Mouse (Mus musculus) forebrain, embryonic 14.5 days (tissue): ENCODE measurements at regions not wholly inside any gene's neighbourhood (a gene's known extent, or its start where the extent isn't known, plus 50 kb on each side); places are given as distances from the start of the nearest gene placed in this dataset.
"Not testable (repeated sequence)": the region's sequence is repeated elsewhere in the genome, so short reads cannot be mapped to it uniquely, and the experiment has no call there.

Experiments used
- ATAC-seq: fragments of 200-750 bp; cut with Nextera tagmentation; 2 replicates; pipeline ENCODE4 v1.8.0; 2017; ENCODE audit warnings: mild to moderate bottlenecking, moderate library complexity
- DNase-seq: peaks from one replicate; pipeline ENCODE4 v3.0.0-alpha.2; 2015; ENCODE audit warnings: low spot score
- H3K27ac ChIP-seq: fragments of 300-500 bp; sonication (generic); 2 replicates; pipeline ENCODE4 v1.5.1; 2014; ENCODE audit warnings: low read depth, mild to moderate bottlenecking, control low read depth, low read length, moderate library complexity
- H3K27me3 ChIP-seq: fragments of 300-500 bp; sonication (generic); replicated peaks from 2 replicates; pipeline ENCODE4 v1.6.1; 2014; ENCODE audit warnings: low read length, control low read depth, mixed read lengths; ENCODE audit not compliant: control insufficient read depth, insufficient read depth
- H3K36me3 ChIP-seq: fragments of 300-500 bp; sonication (generic); 2 replicates; pipeline ENCODE4 v1.6.1; 2014; ENCODE audit warnings: low read length, control low read depth; ENCODE audit not compliant: control insufficient read depth, insufficient read depth
- H3K4me1 ChIP-seq: fragments of 300-500 bp; sonication (generic); 2 replicates; pipeline ENCODE4 v1.6.1; 2014; ENCODE audit warnings: antibody characterized with exemption, low read length, control low read depth; ENCODE audit not compliant: control insufficient read depth, insufficient read depth
- H3K4me2 ChIP-seq: fragments of 300-500 bp; sonication (generic); 2 replicates; pipeline ENCODE4 v1.6.1; 2014; ENCODE audit warnings: mild to moderate bottlenecking, control low read depth, low read length
- H3K4me3 ChIP-seq: fragments of 300-500 bp; sonication (generic); 2 replicates; pipeline ENCODE4 v1.5.1; 2014; ENCODE audit warnings: low read depth, low read length, control low read depth
- H3K9ac ChIP-seq: fragments of 300-500 bp; sonication (generic); 2 replicates; pipeline ENCODE4 v1.6.1; 2014; ENCODE audit warnings: mild to moderate bottlenecking, low read length, control low read depth, moderate library complexity
- H3K9me3 ChIP-seq: fragments of 300-500 bp; sonication (generic); replicated peaks from 2 replicates; pipeline ENCODE4 v1.6.1; 2016; ENCODE audit warnings: low read length, control low read depth, mixed read lengths; ENCODE audit not compliant: control insufficient read depth
- WGBS: fragments of 180-500 bp; shearing (Covaris S2); extraction: QIAGEN DNeasy Blood & Tissue Kit; methylation state at CpG from one replicate; pipeline ENCODE4 v1.1.7; 2014; 5-methylcytosine and 5-hydroxymethylcytosine counted together

DNA sequence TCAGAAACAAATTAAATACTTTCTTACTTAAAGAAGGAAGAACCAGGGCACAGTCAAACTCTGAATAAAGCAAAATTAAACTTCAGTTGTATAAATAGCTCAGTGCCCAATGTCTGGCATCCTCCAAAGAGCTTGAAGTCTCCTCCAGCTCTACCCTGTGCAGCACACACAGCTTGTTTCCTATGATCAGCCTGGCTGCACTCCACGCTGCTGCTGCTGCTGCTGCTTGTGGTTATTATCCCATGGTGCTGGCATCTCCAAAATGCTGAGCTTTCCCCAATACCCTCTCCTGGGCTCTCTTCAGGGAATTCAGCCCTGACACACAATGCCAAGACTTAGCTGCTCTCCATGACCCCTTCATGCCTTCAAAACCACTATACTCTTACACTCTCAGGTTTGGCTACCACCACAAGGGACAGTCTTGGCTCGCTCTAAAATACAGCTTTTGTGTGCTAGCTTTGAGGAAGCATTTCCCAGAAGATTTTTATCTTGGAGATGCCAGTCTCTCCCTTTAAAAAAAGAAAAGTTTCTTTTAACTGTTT is 121.0 kb downstream of the Rab10 start:
- H3K4me1 ChIP-seq, H3K27me3 ChIP-seq, H3K9me3 ChIP-seq, ATAC-seq, H3K4me2 ChIP-seq, H3K9ac ChIP-seq, DNase-seq, H3K27ac ChIP-seq, H3K4me3 ChIP-seq, H3K36me3 ChIP-seq: not testable (repeated sequence)
- 61% methylated on average over 2 of the region's 2 CpGs for WGBS

DNA sequence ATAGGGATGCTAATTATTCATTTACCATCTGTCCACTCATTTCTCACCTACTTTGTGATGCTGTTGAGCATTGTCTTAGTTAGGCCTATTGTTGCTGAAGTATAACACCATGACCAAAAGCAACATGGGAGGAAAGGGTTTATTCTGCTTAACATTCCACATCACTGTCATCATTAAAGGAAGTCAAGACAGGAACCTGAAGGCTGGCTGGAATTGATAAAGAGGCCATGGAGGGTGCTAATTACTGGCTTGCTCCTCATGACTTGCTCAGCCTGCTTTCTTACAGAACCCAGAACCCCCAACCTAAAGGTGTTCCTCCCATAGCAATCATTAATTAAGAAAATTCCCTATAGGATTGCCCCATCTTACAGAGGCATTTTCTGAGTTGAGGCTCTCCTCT is 121.6 kb downstream of the Rab10 start:
- H3K4me1 ChIP-seq = no peaks in the 10 kb centered on the region
- no peak overlapping the region for H3K27ac ChIP-seq
- ATAC-seq = no peak
- H3K4me3 ChIP-seq = no peak overlapping the region
- no peaks in the 10 kb centered on the region for H3K36me3 ChIP-seq
- no peaks in the 10 kb centered on the region for H3K9me3 ChIP-seq
- no peaks in the 10 kb centered on the region for H3K27me3 ChIP-seq
- no peak overlapping the region for H3K9ac ChIP-seq
- DNase-seq = no peak
- H3K4me2 ChIP-seq = no peak overlapping the region

DNA sequence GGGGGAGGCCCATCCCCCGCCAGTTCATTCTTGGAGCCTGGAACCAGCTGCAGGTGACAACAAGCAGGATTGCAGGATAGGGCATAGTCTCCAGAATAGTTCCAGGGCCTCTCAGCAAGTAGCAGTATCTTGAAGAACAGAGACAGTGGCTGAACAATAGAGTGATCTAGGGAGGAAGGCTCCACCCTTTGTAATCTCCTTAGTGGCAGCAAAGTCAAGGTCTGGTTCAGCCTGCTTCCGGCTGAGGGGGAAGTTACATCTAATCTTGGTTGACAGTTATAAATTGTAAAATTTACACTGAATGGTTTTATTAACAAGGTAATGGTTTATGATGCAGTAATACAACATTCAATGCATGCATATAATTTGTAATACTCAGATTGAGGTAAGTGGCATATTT is 136.4 kb downstream of the Rab10 start:
- H3K27me3 ChIP-seq = no peaks in the 10 kb centered on the region
- H3K27ac ChIP-seq = no peak overlapping the region
- DNase-seq (no peak), ATAC-seq (no peak)
- 93% methylated on average over 2 of the region's 2 CpGs for WGBS
- no peak overlapping the region for H3K4me2 ChIP-seq
- no peak overlapping the region for H3K9ac ChIP-seq
- H3K4me1 ChIP-seq = no peaks in the 10 kb centered on the region
- no peaks in the 10 kb centered on the region for H3K9me3 ChIP-seq
- no peaks in the 10 kb centered on the region for H3K36me3 ChIP-seq
- H3K4me3 ChIP-seq = no peak overlapping the region

DNA sequence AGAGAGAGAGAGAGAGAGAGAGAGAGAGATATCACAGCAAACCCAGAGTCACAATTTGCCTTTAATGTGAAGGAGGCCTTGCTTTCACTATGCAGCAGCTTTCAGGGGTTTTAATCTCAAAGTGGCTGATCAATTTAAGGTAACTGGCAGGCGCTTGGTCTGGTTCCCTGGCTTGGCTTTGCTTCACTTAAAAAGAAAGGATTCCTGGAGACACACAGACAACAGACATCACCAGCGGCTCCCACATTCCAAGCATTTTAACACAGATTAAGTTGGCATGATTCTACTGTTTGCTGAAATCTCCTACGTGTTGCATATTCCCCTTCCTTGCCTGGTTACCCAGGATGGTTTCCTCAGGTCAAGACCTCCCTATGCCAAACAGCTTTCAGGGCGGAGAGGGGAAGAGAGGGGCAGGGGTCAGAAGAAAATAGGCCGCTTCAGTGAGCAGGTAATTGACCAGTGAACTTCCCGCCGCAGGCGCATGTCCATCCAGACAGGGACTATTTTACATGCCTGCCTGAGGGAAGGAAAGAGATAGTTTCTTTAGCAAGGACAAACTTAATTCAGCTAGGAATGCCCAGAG is 140.0 kb downstream of the Rab10 start:
- not testable (repeated sequence) for DNase-seq

DNA sequence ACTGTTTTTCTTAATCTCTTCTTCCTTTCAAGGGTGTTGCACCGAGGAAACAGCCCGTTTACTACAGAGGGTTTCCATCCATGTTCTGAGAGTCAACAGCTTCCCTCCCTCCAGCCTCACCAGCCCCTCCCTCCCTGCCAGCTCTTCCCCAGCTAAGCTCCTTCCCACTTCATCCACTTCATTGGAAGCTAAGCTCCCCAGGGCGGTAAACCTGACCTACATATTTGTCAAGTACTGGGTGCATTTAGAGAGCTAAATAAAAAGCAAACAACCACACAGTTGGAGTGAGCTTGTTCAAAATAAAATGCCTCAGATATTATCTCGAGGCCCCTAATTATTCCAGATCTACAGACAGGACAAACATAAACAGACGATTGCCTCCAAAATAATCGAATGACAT is 148.1 kb downstream of the Rab10 start:
- WGBS = 80% methylated on average over 6 of the region's 6 CpGs
- not testable (repeated sequence) for ATAC-seq, H3K4me3 ChIP-seq, H3K9me3 ChIP-seq, H3K4me2 ChIP-seq, H3K27ac ChIP-seq, H3K9ac ChIP-seq, DNase-seq, H3K4me1 ChIP-seq, H3K36me3 ChIP-seq, H3K27me3 ChIP-seq

More for the DNA sequence above, 140.0 kb downstream of the Rab10 start:
- H3K4me3 ChIP-seq, H3K27ac ChIP-seq, H3K9ac ChIP-seq, H3K4me1 ChIP-seq, H3K27me3 ChIP-seq, H3K9me3 ChIP-seq, H3K36me3 ChIP-seq, H3K4me2 ChIP-seq, ATAC-seq: not testable (repeated sequence)
- WGBS = 35% methylated on average over 8 of the region's 8 CpGs

DNA sequence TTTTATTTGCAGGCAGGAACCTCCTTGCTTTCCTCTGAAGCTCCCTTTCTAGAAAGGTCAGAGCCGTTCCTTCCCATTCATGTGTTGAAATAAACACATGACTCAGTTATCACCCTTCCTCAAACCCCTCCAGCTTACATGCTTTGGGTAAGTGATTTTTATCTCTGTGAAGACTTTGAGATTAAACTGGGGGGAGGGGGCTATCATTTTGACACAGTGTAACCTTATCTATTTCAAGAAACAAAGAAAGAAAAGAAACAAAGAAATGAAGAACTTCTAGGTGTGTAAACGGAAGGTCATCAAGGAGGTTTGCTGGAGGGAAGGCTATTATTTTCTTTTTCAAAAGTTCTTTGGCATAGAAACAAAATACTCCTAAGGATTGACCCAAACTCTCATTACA is 151.0 kb downstream of the Rab10 start:
- not testable (repeated sequence) for H3K9ac ChIP-seq, H3K27me3 ChIP-seq, H3K4me1 ChIP-seq, H3K4me2 ChIP-seq, H3K36me3 ChIP-seq, H3K4me3 ChIP-seq, DNase-seq, H3K27ac ChIP-seq, ATAC-seq, H3K9me3 ChIP-seq
- WGBS = 86% methylated on average over 2 of the region's 2 CpGs

DNA sequence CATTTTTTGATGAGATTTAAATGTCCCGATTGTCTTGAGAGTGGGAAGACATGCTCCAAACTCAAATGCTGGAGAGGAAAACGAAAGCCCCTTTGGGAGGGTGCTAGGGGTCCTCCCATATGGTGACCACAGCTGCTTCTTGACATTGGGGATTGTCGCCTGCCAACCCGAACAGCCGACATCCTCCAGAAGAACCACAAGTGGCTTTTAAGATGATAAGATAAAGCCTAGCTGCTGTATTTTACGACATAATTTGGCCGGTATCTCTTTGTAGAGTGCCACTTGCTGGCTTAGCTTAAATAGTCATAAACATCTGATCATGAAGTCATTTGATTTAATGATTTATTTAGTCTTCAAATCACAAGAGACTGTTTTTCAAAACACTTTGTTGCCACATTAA is 156.1 kb downstream of the Rab10 start:
- not testable (repeated sequence) for ATAC-seq, H3K9ac ChIP-seq, H3K4me2 ChIP-seq, H3K27me3 ChIP-seq, H3K27ac ChIP-seq, H3K36me3 ChIP-seq, H3K9me3 ChIP-seq, H3K4me1 ChIP-seq, DNase-seq, H3K4me3 ChIP-seq
- 87% methylated on average over 5 of the region's 7 CpGs for WGBS

DNA sequence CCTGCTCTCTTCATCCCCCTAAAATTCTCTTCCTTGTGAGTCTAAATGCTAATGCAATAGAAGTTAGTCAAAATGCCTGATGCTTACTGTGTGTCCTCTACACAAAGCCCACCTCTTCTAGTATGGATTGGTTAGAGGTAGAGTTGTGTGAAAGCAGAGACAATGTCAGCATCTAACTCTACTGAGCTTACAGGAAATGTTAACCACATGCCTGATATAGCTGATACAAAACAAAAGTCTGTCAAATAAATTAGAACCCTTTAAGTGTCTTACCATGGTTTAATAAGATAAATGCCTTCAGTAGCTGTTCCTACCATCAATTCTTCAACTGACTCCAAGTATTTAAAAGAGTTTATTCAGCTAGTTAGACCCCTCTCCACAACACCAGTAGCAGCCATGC is 177.2 kb downstream of the Rab10 start:
- not testable (repeated sequence) for DNase-seq, H3K27me3 ChIP-seq, ATAC-seq

DNA sequence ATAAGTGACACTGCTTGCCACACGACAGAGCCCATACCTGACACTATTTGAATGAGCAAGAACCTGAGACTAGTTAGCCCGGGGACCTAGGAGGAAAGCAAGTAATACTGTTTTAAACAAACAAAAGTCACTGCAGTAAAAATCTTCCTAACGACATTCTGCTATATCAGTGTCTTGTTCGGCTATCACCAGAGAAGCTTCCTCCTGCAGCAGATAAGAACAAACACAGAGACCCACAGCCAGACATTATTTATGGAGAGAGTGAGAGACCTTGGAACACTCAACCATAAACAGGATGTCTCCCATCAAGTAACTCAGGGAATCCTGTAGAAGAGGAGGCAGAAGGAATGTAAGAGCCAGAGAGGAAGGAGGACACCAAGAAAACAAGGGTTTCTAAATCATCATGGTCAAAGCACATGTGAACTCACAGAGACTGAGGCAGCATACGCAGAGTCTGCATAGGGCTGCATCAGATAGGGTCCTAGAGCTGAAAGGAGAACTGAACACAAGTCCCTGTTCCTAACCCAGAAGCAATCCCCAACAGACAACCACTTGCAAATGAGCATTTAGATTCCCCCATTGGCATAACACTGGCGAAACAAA is 178.5 kb downstream of the Rab10 start:
- not testable (repeated sequence) for H3K36me3 ChIP-seq, H3K4me2 ChIP-seq, ATAC-seq, H3K27me3 ChIP-seq, H3K4me3 ChIP-seq, H3K9ac ChIP-seq, H3K9me3 ChIP-seq, H3K4me1 ChIP-seq, DNase-seq, H3K27ac ChIP-seq
- WGBS = 83% methylated on average over 6 of the region's 6 CpGs

More for the DNA sequence above, 177.2 kb downstream of the Rab10 start:
- H3K27ac ChIP-seq, H3K4me1 ChIP-seq, H3K9ac ChIP-seq, H3K4me3 ChIP-seq, H3K4me2 ChIP-seq, H3K9me3 ChIP-seq, H3K36me3 ChIP-seq: not testable (repeated sequence)
